Mouse (Mus musculus) neural tube, embryonic 15.5 days (tissue): ENCODE data around the gene Gm42791. TPM values are rescaled to one million over a fixed set of nuclear protein-coding genes. Genes with fewer than 3 reads are reported as not detected.
A peak's percentile ranks its signal among the peaks of the same experiment; 100 is the strongest.

ENCODE experiments used
- ATAC-seq: fragments of 200-750 bp; cut with Nextera tagmentation; 2 replicates; pipeline ENCODE4 v1.8.0; 2017; ENCODE audit warnings: mild to moderate bottlenecking, moderate TSS enrichment, moderate library complexity; ENCODE audit not compliant: low FRiP score
- H3K27ac ChIP-seq: fragments of 300-500 bp; sonication (generic); replicated peaks from 2 replicates; pipeline ENCODE4 v1.5.1; 2015; ENCODE audit warnings: mild to moderate bottlenecking, inconsistent platforms
- H3K27me3 ChIP-seq: fragments of 300-500 bp; sonication (generic); replicated peaks from 2 replicates; pipeline ENCODE4 v1.6.1; 2015; ENCODE audit warnings: inconsistent platforms
- H3K36me3 ChIP-seq: fragments of 300-500 bp; sonication (generic); 2 replicates; pipeline ENCODE4 v1.6.1; 2015; ENCODE audit warnings: inconsistent platforms
- H3K4me1 ChIP-seq: fragments of 300-500 bp; sonication (generic); 2 replicates; pipeline ENCODE4 v1.6.1; 2015; ENCODE audit warnings: inconsistent platforms
- H3K4me2 ChIP-seq: fragments of 300-500 bp; sonication (generic); 2 replicates; pipeline ENCODE4 v1.6.1; 2015; ENCODE audit warnings: inconsistent platforms, mild to moderate bottlenecking, moderate library complexity
- H3K4me3 ChIP-seq: fragments of 300-500 bp; sonication (generic); replicated peaks from 2 replicates; pipeline ENCODE4 v1.5.1; 2015; ENCODE audit warnings: mild to moderate bottlenecking, inconsistent platforms
- H3K9ac ChIP-seq: fragments of 300-500 bp; sonication (generic); replicated peaks from 2 replicates; pipeline ENCODE4 v1.6.1; 2015; ENCODE audit warnings: mild to moderate bottlenecking, inconsistent platforms
- H3K9me3 ChIP-seq: fragments of 300-500 bp; sonication (generic); replicated peaks from 2 replicates; pipeline ENCODE4 v1.6.1; 2016; ENCODE audit warnings: inconsistent platforms
- WGBS: fragments of 180-500 bp; shearing (Covaris S2); methylation state at CpG from one replicate; pipeline ENCODE4 v1.1.7; 2015; ENCODE audit warnings: mixed read lengths; 5-methylcytosine and 5-hydroxymethylcytosine counted together
- polyA plus RNA-seq: library from polyadenylated mRNA; unstranded; fragments of >200 nt; fragmentation: Nextera tagmentation; extraction: Ambion mirVana; gene quantifications from 2 replicates; pipeline ENCODE4 v1.2.1, GENCODE M21; 2015

Gm42791 gene
- polyA plus RNA-seq: 3.4 and 5.4 TPM in 2 replicates

DNA sequence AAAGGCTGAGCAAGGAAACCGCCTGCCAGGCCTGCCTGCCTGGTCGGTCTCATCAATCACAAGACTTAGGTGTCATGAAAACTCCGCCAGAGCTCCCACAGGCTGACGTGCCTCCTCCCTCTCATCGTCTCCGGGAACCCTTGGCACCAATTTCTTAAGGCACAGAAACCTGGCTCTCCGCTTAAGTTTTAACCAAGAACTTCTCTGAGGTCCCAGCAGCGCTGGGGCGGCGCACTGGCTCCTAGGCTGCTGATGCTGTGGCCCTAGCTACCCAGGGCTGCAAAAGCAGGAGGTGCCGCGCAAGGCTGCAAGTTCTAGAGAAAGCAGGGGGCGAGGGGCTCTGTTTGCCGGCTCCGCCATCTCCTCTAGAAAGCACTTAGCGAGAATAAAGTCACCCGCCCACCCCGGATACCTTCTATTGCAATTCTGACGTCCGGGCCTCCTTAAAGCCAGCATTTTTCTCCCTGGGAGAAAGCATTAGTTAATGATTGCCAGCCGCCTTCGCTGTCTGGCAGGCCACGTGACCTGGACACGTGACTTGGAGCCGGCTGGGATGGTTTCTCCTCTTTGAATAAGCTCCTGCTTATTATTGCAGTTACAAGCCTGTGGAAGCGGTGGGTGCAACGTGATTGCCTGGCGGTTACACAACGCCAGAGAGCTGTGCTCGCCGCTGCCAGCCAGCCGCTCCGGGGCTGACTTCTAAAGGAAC is at the start of gene Gm42791:
Gene Gm42791 (minus strand): TSS at position 442 of the 709 bp plus-strand sequence.
- under 1% methylated on average over 33 of the region's 33 CpGs for WGBS
- H3K4me3 ChIP-seq: peak within 1 kb of the TSS; percentile 54
- no peaks in the 10 kb centered on the region for H3K9me3 ChIP-seq
- H3K27ac ChIP-seq: peak within 1 kb of the TSS; percentile 91
- no peaks in the 10 kb centered on the region for H3K36me3 ChIP-seq
- no peaks in the 10 kb centered on the region for H3K27me3 ChIP-seq
- ATAC-seq: peak; percentile 91
- peak within 1 kb of the TSS; percentile 86 for H3K4me2 ChIP-seq
- H3K9ac ChIP-seq: peak within 1 kb of the TSS; percentile 64
- H3K4me1 ChIP-seq: peaks cover 22% of the 10 kb centered on the region

DNA sequence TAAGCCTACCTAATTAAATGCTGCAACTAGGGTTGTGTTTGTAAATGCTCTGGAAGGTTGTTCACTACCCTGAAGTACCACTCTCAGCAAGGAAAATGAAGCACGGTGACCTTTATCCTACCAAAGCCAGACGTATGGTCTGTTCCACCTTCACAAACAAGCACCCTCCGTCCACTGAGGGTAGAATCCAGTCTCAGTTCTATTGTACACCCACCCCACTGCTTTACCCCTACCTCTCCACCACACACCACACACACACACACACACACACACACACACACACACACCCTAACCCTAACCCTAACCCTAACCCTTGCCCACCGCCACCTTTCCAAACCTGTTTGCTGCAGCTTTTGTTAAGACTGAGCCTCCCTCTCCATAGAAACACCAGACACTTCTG is 49.1 kb upstream of the Gm42791 start:
- H3K4me3 ChIP-seq: no peak overlapping the region
- H3K9me3 ChIP-seq: no peaks in the 10 kb centered on the region
- H3K4me2 ChIP-seq: no peak overlapping the region
- WGBS: 82% methylated on average over 4 of the region's 4 CpGs
- H3K4me1 ChIP-seq: no peaks in the 10 kb centered on the region
- no peak for ATAC-seq
- peaks cover 20% of the 10 kb centered on the region for H3K36me3 ChIP-seq
- H3K27ac ChIP-seq: no peak overlapping the region
- H3K9ac ChIP-seq: no peak overlapping the region
- no peaks in the 10 kb centered on the region for H3K27me3 ChIP-seq

- no peaks in the 10 kb centered on the region for H3K9me3 ChIP-seq
- H3K4me2 ChIP-seq: no peak overlapping the region
- no peaks in the 10 kb centered on the region for H3K27me3 ChIP-seq
- H3K27ac ChIP-seq: no peak overlapping the region
- no peaks in the 10 kb centered on the region for H3K4me1 ChIP-seq
- H3K4me3 ChIP-seq: no peak overlapping the region
- no peak overlapping the region for H3K9ac ChIP-seq
- ATAC-seq: no peak
- WGBS: 83% methylated on average over 6 of the region's 6 CpGs
- peaks cover 17% of the 10 kb centered on the region for H3K36me3 ChIP-seq
Observed at GRCm38 (mm10) chr5:149043240-149043639, 48.3 kb upstream of the Gm42791 start.

GRCm38 (mm10) chr5:149039825-149040224 is 44.9 kb upstream of the Gm42791 start:
- H3K9me3 ChIP-seq: 0 out of 2 replicates have a peak, but pooled peaks cover 5% of the 10 kb centered on the region
- no peak for ATAC-seq
- 0 out of 2 replicates have a peak, but pooled peaks cover 2% of the 10 kb centered on the region for H3K4me1 ChIP-seq
- no peak overlapping the region for H3K4me2 ChIP-seq
- no peaks in the 10 kb centered on the region for H3K36me3 ChIP-seq
- no peaks in the 10 kb centered on the region for H3K27me3 ChIP-seq
- H3K27ac ChIP-seq: no peak overlapping the region
- no peak overlapping the region for H3K9ac ChIP-seq
- WGBS: 95% methylated on average over 5 of the region's 5 CpGs
- no peak overlapping the region for H3K4me3 ChIP-seq

- 20% methylated on average over 10 of the region's 10 CpGs for WGBS
- no peak overlapping the region for H3K9ac ChIP-seq
- no peaks in the 10 kb centered on the region for H3K27me3 ChIP-seq
- H3K4me2 ChIP-seq: no peak overlapping the region
- H3K27ac ChIP-seq: no peak overlapping the region
- H3K4me3 ChIP-seq: no peak overlapping the region
- H3K9me3 ChIP-seq: 0 out of 2 replicates have a peak, but pooled peaks cover 5% of the 10 kb centered on the region
- H3K4me1 ChIP-seq: 0 out of 2 replicates have a peak, but pooled peaks cover 2% of the 10 kb centered on the region
- ATAC-seq: peak; percentile 57; the same call in 1 of the 2 replicates
- no peaks in the 10 kb centered on the region for H3K36me3 ChIP-seq
Observed at GRCm38 (mm10) chr5:149037729-149038128, 42.8 kb upstream of the Gm42791 start.

GRCm38 (mm10) chr5:149036920-149037319 is 42.0 kb upstream of the Gm42791 start:
- no peak overlapping the region for H3K27ac ChIP-seq
- no peak for ATAC-seq
- WGBS: 95% methylated on average over 3 of the region's 3 CpGs

GRCm38 (mm10) chr5:149032438-149032837 is 37.5 kb upstream of the Gm42791 start:
- WGBS: 98% methylated on average over 4 of the region's 4 CpGs
- Histone ChIP-seq H3K4me3 (no peak overlapping the region), H3K9me3 (0 out of 2 replicates have a peak, but pooled peaks cover 5% of the 10 kb centered on the region), H3K4me1 (peaks cover 14% of the 10 kb centered on the region), H3K4me2 (no peak overlapping the region), H3K27me3 (no peaks in the 10 kb centered on the region), H3K36me3 (no peaks in the 10 kb centered on the region), H3K9ac (no peak overlapping the region), H3K27ac (no peak overlapping the region)
- no peak for ATAC-seq

More at GRCm38 (mm10) chr5:149036920-149037319, 42.0 kb upstream of the Gm42791 start:
- no peak overlapping the region for H3K4me3 ChIP-seq
- H3K4me2 ChIP-seq: no peak overlapping the region
- H3K36me3 ChIP-seq: no peaks in the 10 kb centered on the region
- no peaks in the 10 kb centered on the region for H3K27me3 ChIP-seq
- no peak overlapping the region for H3K9ac ChIP-seq
- 0 out of 2 replicates have a peak, but pooled peaks cover 5% of the 10 kb centered on the region for H3K9me3 ChIP-seq
- H3K4me1 ChIP-seq: peaks cover 4% of the 10 kb centered on the region

DNA sequence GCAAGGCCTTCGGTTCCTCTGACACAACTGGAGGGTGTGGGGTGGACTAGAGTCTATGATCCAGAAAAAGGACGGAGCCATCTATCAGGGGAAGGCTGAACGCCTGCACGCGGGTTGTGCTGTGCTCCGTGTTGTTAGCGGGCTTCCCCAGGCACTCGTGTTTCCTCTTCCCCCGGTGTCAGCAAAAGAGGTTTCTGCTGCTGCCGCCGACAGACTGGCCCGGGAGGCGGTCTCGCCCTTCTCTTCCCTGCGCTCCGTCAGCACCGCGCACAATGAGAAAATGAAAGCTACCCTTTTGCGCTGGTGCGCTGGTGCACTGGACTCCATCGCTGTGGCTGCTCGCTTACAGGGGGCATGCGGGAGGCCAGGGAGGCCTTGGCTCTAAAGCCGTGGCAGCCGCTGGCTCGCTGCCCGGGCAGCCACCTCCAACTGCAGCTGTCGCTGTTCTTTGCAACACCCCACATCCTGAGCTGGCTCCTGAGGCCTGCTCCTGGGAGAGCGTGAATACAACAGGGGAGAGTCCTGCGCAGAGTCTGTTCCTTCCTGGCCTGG is 36.3 kb upstream of the Gm42791 start:
- Histone ChIP-seq H3K4me2 (peak overlapping the region; percentile 53), H3K9me3 (no peaks in the 10 kb centered on the region), H3K9ac (peak overlapping the region; percentile 45), H3K36me3 (no peaks in the 10 kb centered on the region), H3K27ac (peak overlapping the region; percentile 80), H3K4me3 (peak overlapping the region; percentile 29), H3K27me3 (no peaks in the 10 kb centered on the region), H3K4me1 (peaks cover 14% of the 10 kb centered on the region)
- WGBS: 2% methylated on average over 30 of the region's 30 CpGs
- ATAC-seq: peak; percentile 62

GRCm38 (mm10) chr5:149030103-149030502 is 35.2 kb upstream of the Gm42791 start:
- 45% methylated on average over 2 of the region's 2 CpGs for WGBS

DNA sequence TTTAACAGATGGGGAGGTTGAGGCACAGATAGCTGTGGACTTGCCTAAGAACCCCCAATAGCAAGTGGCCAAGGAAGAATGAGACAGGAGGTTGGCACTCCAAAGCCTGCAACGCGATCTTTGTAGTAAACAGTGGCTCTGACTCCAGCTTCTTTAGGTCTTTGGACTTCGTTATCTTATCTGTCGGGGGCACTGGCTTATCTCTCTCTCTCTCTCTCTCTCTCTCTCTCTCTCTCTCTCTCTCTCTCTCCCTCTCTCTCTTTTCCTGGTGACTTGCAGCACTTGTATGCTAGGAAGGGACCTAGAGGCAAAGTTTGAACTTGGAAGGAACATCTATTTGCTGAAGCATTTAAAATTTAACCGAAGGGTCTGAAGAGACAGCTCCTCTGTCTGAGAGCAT is 33.4 kb upstream of the Gm42791 start:
- peaks cover 14% of the 10 kb centered on the region for H3K4me1 ChIP-seq
- no peak overlapping the region for H3K9ac ChIP-seq
- no peak for ATAC-seq
- no peak overlapping the region for H3K4me2 ChIP-seq
- H3K4me3 ChIP-seq: no peak overlapping the region
- 90% methylated on average over 5 of the region's 5 CpGs for WGBS
- H3K9me3 ChIP-seq: no peaks in the 10 kb centered on the region
- H3K36me3 ChIP-seq: no peaks in the 10 kb centered on the region
- no peaks in the 10 kb centered on the region for H3K27me3 ChIP-seq
- no peak overlapping the region for H3K27ac ChIP-seq

More at GRCm38 (mm10) chr5:149030103-149030502, 35.2 kb upstream of the Gm42791 start:
- Histone ChIP-seq H3K4me1 (peaks cover 14% of the 10 kb centered on the region), H3K4me3 (no peak overlapping the region), H3K36me3 (no peaks in the 10 kb centered on the region), H3K4me2 (no peak overlapping the region), H3K9ac (no peak overlapping the region), H3K9me3 (no peaks in the 10 kb centered on the region), H3K27me3 (no peaks in the 10 kb centered on the region), H3K27ac (no peak overlapping the region)
- no peak for ATAC-seq

DNA sequence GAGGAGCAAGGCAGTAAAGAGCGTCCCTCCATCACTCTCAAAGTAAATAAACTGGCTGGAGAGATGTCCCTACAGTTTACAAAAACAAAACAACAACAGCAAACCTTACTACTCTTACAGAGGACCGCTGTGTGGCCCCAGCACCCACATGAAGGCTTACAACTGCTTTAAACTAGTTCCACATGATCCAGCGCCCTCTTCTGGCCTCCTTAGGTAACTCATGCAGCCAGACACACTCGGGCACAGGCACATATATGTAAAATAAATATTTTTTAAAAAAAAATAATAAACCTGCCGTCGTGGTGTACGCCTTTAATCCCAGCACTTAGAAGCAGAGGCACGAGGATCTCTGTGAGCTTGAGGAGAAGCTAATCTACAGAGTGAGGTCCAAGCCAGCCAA is 32.4 kb upstream of the Gm42791 start:
- Histone ChIP-seq H3K9ac (no peak overlapping the region), H3K4me3 (no peak overlapping the region), H3K27me3 (no peaks in the 10 kb centered on the region), H3K27ac (no peak overlapping the region), H3K36me3 (no peaks in the 10 kb centered on the region), H3K4me2 (no peak overlapping the region), H3K9me3 (no peaks in the 10 kb centered on the region), H3K4me1 (peaks cover 14% of the 10 kb centered on the region)
- ATAC-seq: no peak
- 82% methylated on average over 8 of the region's 8 CpGs for WGBS

GRCm38 (mm10) chr5:149021120-149021519 is 26.2 kb upstream of the Gm42791 start:
- Histone ChIP-seq H3K4me2 (no peak overlapping the region), H3K27me3 (no peaks in the 10 kb centered on the region), H3K9ac (no peak overlapping the region), H3K36me3 (no peaks in the 10 kb centered on the region), H3K4me3 (no peak overlapping the region), H3K9me3 (no peaks in the 10 kb centered on the region), H3K27ac (no peak overlapping the region), H3K4me1 (0 out of 2 replicates have a peak, but pooled peaks cover 3% of the 10 kb centered on the region)
- ATAC-seq: no peak
- WGBS: 64% methylated on average over 7 of the region's 7 CpGs
